Mouse (Mus musculus) neural tube, embryonic 11.5 days (tissue): Measurements from ENCODE around the gene Ptms. TPM values are rescaled to one million over a fixed set of nuclear protein-coding genes. Genes with fewer than 3 reads are reported as not detected.

Experiments used
- polyA plus RNA-seq: library from polyadenylated mRNA; unstranded; fragments of >200 nt; fragmentation: Nextera tagmentation; extraction: Ambion mirVana; gene quantifications from 2 replicates; pipeline ENCODE4 v1.2.1, GENCODE M21; 2014

Gene Ptms
- polyA plus RNA-seq, 1 experiment from 2014 or later = 345 TPM

Other genes starting within 250 kb of the Ptms start
- 202 and 204 TPM in 2 replicates for gene Emg1, start 207.9 kb downstream of the Ptms start, polyA plus RNA-seq
- gene Phb2, start 207.8 kb downstream of the Ptms start, polyA plus RNA-seq = 362 and 370 TPM in 2 replicates
- 6.9 and 8.0 TPM in 2 replicates for gene Ptpn6, start 181.4 kb downstream of the Ptms start, polyA plus RNA-seq
- gene Grcc10, start 178.7 kb downstream of the Ptms start, polyA plus RNA-seq = 456 and 504 TPM in 2 replicates
- gene Gm45234, start 164.1 kb downstream of the Ptms start, polyA plus RNA-seq = not detected in 2 replicates
- gene Atn1, start 163.6 kb downstream of the Ptms start, polyA plus RNA-seq = 11.8 and 12.1 TPM in 2 replicates
- gene Eno2, start 150.4 kb downstream of the Ptms start, polyA plus RNA-seq = 8.5 and 9.8 TPM in 2 replicates
- gene Lrrc23, start 140.4 kb downstream of the Ptms start, polyA plus RNA-seq = 0.27 and 1.4 TPM in 2 replicates
- gene Spsb2, start 111.4 kb downstream of the Ptms start, polyA plus RNA-seq = 6.3 and 6.9 TPM in 2 replicates
- gene Tpi1, start 105.8 kb downstream of the Ptms start, polyA plus RNA-seq = 622 and 634 TPM in 2 replicates
- 162 and 174 TPM in 2 replicates for gene Usp5, start 90.6 kb downstream of the Ptms start, polyA plus RNA-seq
- gene Cdca3, start 90.6 kb downstream of the Ptms start, polyA plus RNA-seq = 190 and 195 TPM in 2 replicates
- gene Gnb3, start 79.8 kb downstream of the Ptms start, polyA plus RNA-seq = 0.22 and 0.29 TPM in 2 replicates
- gene P3h3, start 62.4 kb downstream of the Ptms start, polyA plus RNA-seq = 14.6 and 16.9 TPM in 2 replicates
- 2.3 TPM in 2 replicates for gene Gpr162, start 56.1 kb downstream of the Ptms start, polyA plus RNA-seq
- gene Cd4, start 31.9 kb downstream of the Ptms start, polyA plus RNA-seq = 0.07 TPM in 1 of 2 replicates, not detected in the other
- 1.4 and 1.7 TPM in 2 replicates for gene Lag3, start 8.4 kb downstream of the Ptms start, polyA plus RNA-seq
- gene Mlf2, start 11.3 kb upstream of the Ptms start, polyA plus RNA-seq = 468 and 513 TPM in 2 replicates
- 110 and 118 TPM in 2 replicates for gene Cops7a, start 45.4 kb upstream of the Ptms start, polyA plus RNA-seq
- 1.7 and 2.6 TPM in 2 replicates for gene Pianp, start 76.6 kb upstream of the Ptms start, polyA plus RNA-seq
- 9.7 and 10.2 TPM in 2 replicates for gene Zfp384, start 89.0 kb upstream of the Ptms start, polyA plus RNA-seq
- gene Ing4, start 119.7 kb upstream of the Ptms start, polyA plus RNA-seq = 130 and 132 TPM in 2 replicates
- gene Acrbp, start 129.6 kb upstream of the Ptms start, polyA plus RNA-seq = 10.9 and 11.7 TPM in 2 replicates
- 0.34 and 0.57 TPM in 2 replicates for gene Lpar5, start 147.8 kb upstream of the Ptms start, polyA plus RNA-seq
- 117 and 123 TPM in 2 replicates for gene Chd4, start 175.9 kb upstream of the Ptms start, polyA plus RNA-seq
- 62.7 and 63.4 TPM in 2 replicates for gene Nop2, start 211.8 kb upstream of the Ptms start, polyA plus RNA-seq
- 13.8 and 16.5 TPM in 2 replicates for gene Iffo1, start 225.1 kb upstream of the Ptms start, polyA plus RNA-seq
- gene Gapdh, start 246.4 kb upstream of the Ptms start, polyA plus RNA-seq = 2,338 and 2,354 TPM in 2 replicates